Mouse (Mus musculus): ENCODE measurements around the gene Abl2.

DNA sequence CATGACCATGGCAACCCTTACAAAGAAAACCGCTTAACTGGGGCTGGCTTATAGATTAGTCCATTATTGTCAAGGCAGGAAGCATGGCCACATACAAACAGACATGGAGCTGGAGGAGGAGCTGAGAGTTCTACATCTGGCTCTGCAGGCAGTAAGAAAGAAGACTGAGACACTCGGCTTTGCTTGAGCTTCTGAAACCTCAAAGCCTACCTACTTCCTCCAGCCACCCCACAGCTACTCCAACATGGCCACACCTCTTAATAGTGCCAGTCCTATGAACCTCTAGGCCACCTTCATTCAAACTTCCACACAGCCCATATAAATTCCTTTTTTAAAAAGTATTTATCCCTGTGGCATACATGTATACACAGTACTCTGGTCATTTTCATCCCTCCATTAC, 21.6 kb upstream of the Abl2 start:
- no peak for TF ChIP-seq CTCF (IDR thresholded peaks at IDR 0.05; ENCODE audit: extremely low read depth, insufficient read depth, insufficient read length, insufficient replicate concordance)
- TF ChIP-seq POLR2A (IDR thresholded peaks at IDR 0.05; ENCODE audit: low read depth, low read length) = no peak

All from spleen, adult 2 months (tissue).